1 mouse cellular context compared by ENCODE assay signal in the genomic region with DNA sequence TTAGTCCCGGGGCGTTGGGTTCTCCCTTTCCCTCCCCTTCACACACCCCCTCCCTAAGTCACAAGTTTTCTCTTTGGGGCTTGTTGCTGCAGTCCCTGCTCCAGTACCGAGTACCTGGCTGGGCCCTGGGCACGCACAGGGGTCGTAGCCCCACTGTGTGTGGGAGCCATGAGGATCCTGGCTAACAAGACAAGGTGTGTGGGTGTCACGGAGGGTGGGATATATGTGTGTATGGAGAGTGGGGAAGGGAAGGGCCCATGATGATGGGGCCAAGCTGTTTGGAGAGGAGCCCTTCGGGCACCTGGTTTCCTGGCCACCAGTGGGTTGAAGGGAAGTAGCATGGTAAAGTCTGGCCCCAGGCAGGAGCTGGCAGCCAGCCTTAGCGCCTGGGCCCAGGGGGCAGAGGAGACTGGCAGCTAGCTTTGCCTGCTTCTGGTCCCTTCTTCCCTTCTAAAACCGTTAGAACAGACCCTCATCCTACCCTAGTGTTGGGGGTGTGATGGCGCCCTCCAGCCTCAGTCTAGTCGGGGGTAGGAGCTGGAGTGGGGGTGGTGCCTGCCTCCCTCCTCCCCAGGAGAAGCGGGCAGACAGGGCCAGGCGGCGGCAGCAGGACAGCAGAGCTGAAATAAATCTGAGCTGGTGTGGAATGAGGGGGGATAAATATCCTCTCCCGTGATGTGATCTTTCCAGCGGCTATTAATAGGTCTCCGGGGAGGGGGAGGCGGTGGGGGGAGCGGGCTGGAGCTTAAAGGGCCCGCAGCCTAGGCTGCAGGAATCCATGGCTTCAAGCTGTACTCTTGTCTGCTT.
TF ChIP-seq lines count a peak whose summit lies in the region.

No protein-coding gene starts in this region.

TF ChIP-seq in C2C12, 6 proteins besides CTCF, POLR2A, EP300 and RAD21 (continued from another document):
- TF ChIP-seq FOSL1 (IDR thresholded peaks at IDR 0.05; ENCODE audit: insufficient read depth, low read length, poor library complexity, severe bottlenecking) (no peak), MYOD1 (IDR thresholded peaks at IDR 0.05; ENCODE audit: control insufficient read depth, insufficient read length, low read depth) (no peak)
